Mouse (Mus musculus) neural tube, embryonic 13.5 days (tissue): ENCODE results near the gene Sys1. TPM values are rescaled to one million over a fixed set of nuclear protein-coding genes. Genes with fewer than 3 reads are reported as not detected.
A peak's percentile ranks its signal among the peaks of the same experiment; 100 is the strongest.

Source experiments
- ATAC-seq: fragments of 200-750 bp; cut with Nextera tagmentation; 2 replicates; pipeline ENCODE4 v1.8.0; 2017; ENCODE audit warnings: low read depth, mild to moderate bottlenecking, moderate TSS enrichment, moderate library complexity
- H3K27ac ChIP-seq: fragments of 300-500 bp; sonication (generic); replicated peaks from 2 replicates; pipeline ENCODE4 v1.5.1; 2015; ENCODE audit warnings: moderate library complexity, mild to moderate bottlenecking, inconsistent platforms
- H3K27me3 ChIP-seq: fragments of 300-500 bp; sonication (generic); 2 replicates; pipeline ENCODE4 v1.6.1; 2015; ENCODE audit warnings: mild to moderate bottlenecking, inconsistent platforms
- H3K36me3 ChIP-seq: fragments of 300-500 bp; sonication (generic); 2 replicates; pipeline ENCODE4 v1.6.1; 2015; ENCODE audit warnings: mild to moderate bottlenecking, inconsistent platforms
- H3K4me1 ChIP-seq: fragments of 300-500 bp; sonication (generic); replicated peaks from 2 replicates; pipeline ENCODE4 v1.6.1; 2015; ENCODE audit warnings: inconsistent platforms
- H3K4me2 ChIP-seq: fragments of 300-500 bp; sonication (generic); 2 replicates; pipeline ENCODE4 v1.6.1; 2015; ENCODE audit warnings: inconsistent platforms, mild to moderate bottlenecking, moderate library complexity
- H3K4me3 ChIP-seq: fragments of 300-500 bp; sonication (generic); 2 replicates; pipeline ENCODE4 v1.5.1; 2015; ENCODE audit warnings: mild to moderate bottlenecking, inconsistent platforms
- H3K9ac ChIP-seq: fragments of 300-500 bp; sonication (generic); 2 replicates; pipeline ENCODE4 v1.6.1; 2015; ENCODE audit warnings: moderate library complexity, mild to moderate bottlenecking, inconsistent platforms
- H3K9me3 ChIP-seq: fragments of 300-500 bp; sonication (generic); 2 replicates; pipeline ENCODE4 v1.6.1; 2016; ENCODE audit warnings: inconsistent platforms
- WGBS: fragments of 180-500 bp; shearing (Covaris S2); methylation state at CpG from one replicate; pipeline ENCODE4 v1.1.7; 2015; 5-methylcytosine and 5-hydroxymethylcytosine counted together
- polyA plus RNA-seq: library from polyadenylated mRNA; unstranded; fragments of >200 nt; fragmentation: Nextera tagmentation; extraction: Ambion mirVana; gene quantifications from 2 replicates; pipeline ENCODE4 v1.2.1, GENCODE M21; 2015

Sys1 gene
- polyA plus RNA-seq: 71.2 and 77.5 TPM in 2 replicates

- Histone ChIP-seq H3K4me2 (peak within 1 kb of the TSS; percentile 45), H3K4me3 (peak within 1 kb of the TSS; percentile 16), H3K9ac (peak within 1 kb of the TSS; percentile 63), H3K27me3 (no peaks in the 10 kb centered on the region), H3K36me3 (no peaks in the 10 kb centered on the region), H3K4me1 (peaks cover 16% of the 10 kb centered on the region), H3K27ac (peak within 1 kb of the TSS; percentile 46; the same call in 1 of the 2 replicates), H3K9me3 (no peaks in the 10 kb centered on the region)
- ATAC-seq: no peak
- WGBS: 2% methylated on average over 7 of the region's 7 CpGs
Observed at GRCm38 (mm10) chr2:164456864-164457300, at the start of gene Sys1. Gene Sys1 (plus strand): TSS chr2:164456964.

DNA sequence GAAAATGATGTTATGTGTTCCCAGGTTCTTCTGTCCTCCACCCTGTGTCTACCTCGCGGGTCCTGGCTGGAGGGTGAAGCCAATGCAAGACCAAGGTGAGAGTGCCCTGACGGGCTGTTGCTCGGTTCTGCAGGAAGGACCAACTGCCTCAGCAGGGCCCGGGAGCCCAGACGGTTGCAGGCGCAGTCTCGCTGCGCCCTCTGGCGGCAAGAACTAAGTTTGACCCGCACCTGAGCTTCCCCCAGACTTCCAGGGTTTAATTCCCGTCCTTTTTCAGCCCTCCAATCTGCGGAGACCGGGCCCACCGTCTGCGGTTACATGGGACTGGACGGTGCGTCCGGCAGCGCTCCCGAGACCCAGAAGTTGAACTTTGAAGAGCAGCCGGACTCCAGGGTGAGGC, 49.1 kb upstream of the Sys1 start:
- Histone ChIP-seq H3K4me3 (no peak overlapping the region), H3K9ac (no peak overlapping the region), H3K36me3 (no peaks in the 10 kb centered on the region), H3K4me1 (peaks cover 16% of the 10 kb centered on the region), H3K9me3 (no peaks in the 10 kb centered on the region), H3K4me2 (no peak overlapping the region), H3K27me3 (peaks cover 85% of the 10 kb centered on the region), H3K27ac (no peak overlapping the region)
- ATAC-seq: 0 out of 2 replicates have a peak, but pooled peaks have one; percentile 36
- WGBS: under 1% methylated on average over 22 of the region's 22 CpGs

DNA sequence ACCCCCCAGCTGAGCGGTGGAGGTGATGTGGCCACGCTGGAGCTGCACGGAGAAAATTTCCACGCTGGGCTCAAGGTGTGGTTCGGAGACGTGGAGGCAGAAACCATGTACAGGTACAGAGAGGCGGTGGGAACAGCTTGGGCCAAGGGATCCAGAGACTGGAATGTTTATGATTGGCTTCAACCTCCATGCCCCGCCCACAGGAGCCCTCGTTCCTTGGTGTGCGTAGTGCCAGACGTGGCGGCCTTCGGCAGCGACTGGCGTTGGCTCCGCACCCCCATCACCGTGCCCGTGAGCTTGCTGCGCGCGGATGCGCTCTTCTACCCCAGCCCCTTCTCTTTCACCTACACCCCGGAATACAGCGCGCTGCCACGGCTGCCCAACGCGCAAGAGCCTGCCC, 42.6 kb upstream of the Sys1 start:
- Histone ChIP-seq H3K4me3 (peak overlapping the region; percentile 14; the same call in 1 of the 2 replicates), H3K27me3 (peaks cover 37% of the 10 kb centered on the region), H3K36me3 (no peaks in the 10 kb centered on the region), H3K9ac (no peak overlapping the region), H3K9me3 (no peaks in the 10 kb centered on the region), H3K27ac (no peak overlapping the region), H3K4me2 (peak overlapping the region; percentile 47), H3K4me1 (peaks cover 5% of the 10 kb centered on the region; the same call in 1 of the 2 replicates)
- 29% methylated on average over 28 of the region's 28 CpGs for WGBS
- peak; percentile 47 for ATAC-seq

DNA sequence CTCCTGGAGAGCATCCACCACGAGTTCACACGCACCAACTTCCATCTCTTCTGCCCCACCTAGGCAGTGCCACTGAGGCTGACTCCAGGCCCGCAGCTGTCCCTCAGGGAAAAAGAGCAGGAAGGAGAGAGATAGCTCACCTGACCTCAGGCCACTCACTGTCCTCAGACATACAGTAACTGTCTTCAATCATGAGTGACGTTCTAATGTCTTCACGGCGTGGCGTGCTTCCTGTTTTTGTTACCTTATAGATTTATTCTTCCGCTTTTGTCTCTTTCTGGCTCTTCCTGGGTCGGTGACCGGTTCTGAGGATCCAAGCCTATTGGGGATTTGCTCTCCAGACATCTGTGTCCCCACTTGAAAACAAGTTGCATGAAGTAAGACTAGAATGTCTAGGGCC, 42.2 kb upstream of the Sys1 start:
- Histone ChIP-seq H3K4me2 (peak overlapping the region; percentile 47), H3K27me3 (peaks cover 33% of the 10 kb centered on the region), H3K36me3 (no peaks in the 10 kb centered on the region), H3K9ac (no peak overlapping the region), H3K4me1 (peaks cover 5% of the 10 kb centered on the region; the same call in 1 of the 2 replicates), H3K4me3 (0 out of 2 replicates have a peak overlapping the region, but pooled peaks have one; percentile 14), H3K27ac (no peak overlapping the region), H3K9me3 (no peaks in the 10 kb centered on the region)
- 71% methylated on average over 10 of the region's 10 CpGs for WGBS
- ATAC-seq: no peak

GRCm38 (mm10) chr2:164417198-164417597, 39.6 kb upstream of the Sys1 start:
- ATAC-seq: no peak
- H3K36me3 ChIP-seq: no peaks in the 10 kb centered on the region
- H3K4me3 ChIP-seq: no peak overlapping the region
- no peak overlapping the region for H3K27ac ChIP-seq
- H3K27me3 ChIP-seq: peaks cover 17% of the 10 kb centered on the region
- no peak overlapping the region for H3K4me2 ChIP-seq
- WGBS: 1% methylated on average over 2 of the region's 2 CpGs
- H3K9ac ChIP-seq: no peak overlapping the region
- peaks cover 5% of the 10 kb centered on the region; the same call in 1 of the 2 replicates for H3K4me1 ChIP-seq
- H3K9me3 ChIP-seq: no peaks in the 10 kb centered on the region

GRCm38 (mm10) chr2:164418308-164418875, 38.4 kb upstream of the Sys1 start:
- no peak overlapping the region for H3K9ac ChIP-seq
- no peak overlapping the region for H3K4me2 ChIP-seq
- 27% methylated on average over 3 of the region's 3 CpGs for WGBS
- H3K4me3 ChIP-seq: no peak overlapping the region
- H3K27ac ChIP-seq: no peak overlapping the region
- peaks cover 5% of the 10 kb centered on the region; the same call in 1 of the 2 replicates for H3K4me1 ChIP-seq
- no peaks in the 10 kb centered on the region for H3K36me3 ChIP-seq
- no peaks in the 10 kb centered on the region for H3K9me3 ChIP-seq
- no peak for ATAC-seq
- peaks cover 16% of the 10 kb centered on the region for H3K27me3 ChIP-seq

DNA sequence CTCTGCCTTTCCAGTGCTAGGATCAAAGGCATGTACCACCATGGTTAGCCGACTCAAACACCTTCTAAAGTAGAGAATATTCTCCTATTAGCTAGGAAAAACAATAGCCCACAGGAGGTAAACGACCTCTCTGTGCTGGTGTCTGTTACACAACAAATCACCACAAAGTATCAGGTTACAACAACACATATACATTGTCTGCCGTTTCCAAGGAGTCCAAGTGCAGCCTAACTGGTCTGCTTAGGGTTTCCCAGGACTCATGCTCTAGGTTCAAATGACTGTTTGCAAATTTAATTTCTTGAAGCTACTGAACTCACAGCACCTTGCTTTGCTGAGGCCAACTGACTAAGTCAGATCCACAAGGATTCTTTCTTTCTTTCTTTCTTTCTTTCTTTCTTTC, 37.3 kb upstream of the Sys1 start:
- no peaks in the 10 kb centered on the region for H3K9me3 ChIP-seq
- H3K4me3 ChIP-seq: no peak overlapping the region
- no peak overlapping the region for H3K9ac ChIP-seq
- no peaks in the 10 kb centered on the region for H3K4me1 ChIP-seq
- no peaks in the 10 kb centered on the region for H3K36me3 ChIP-seq
- no peak for ATAC-seq
- peaks cover 5% of the 10 kb centered on the region; the same call in 1 of the 2 replicates for H3K27me3 ChIP-seq
- no peak overlapping the region for H3K4me2 ChIP-seq
- no peak overlapping the region for H3K27ac ChIP-seq
- WGBS: 4% methylated on average over 3 of the region's 3 CpGs

DNA sequence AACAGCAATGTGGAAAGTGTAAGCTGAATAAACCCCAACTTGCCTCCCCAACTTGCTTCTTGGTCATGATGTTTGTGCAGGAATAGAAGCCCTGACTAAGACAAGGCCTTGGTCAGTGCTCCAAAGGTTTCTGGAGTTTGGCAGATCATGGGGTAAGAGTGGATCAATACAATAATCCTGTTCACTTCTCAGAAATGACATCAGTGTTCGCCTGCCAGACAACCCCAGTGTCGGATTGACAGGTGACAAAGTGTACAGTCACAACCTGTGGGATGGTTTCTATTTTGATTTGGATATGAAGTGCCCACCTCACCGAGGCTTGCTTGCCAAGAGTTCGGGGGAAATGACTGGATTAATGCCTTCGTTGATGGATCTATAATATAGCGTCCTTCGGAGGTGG, 35.5 kb upstream of the Sys1 start:
- no peaks in the 10 kb centered on the region for H3K9me3 ChIP-seq
- no peak for ATAC-seq
- no peak overlapping the region for H3K9ac ChIP-seq
- H3K4me1 ChIP-seq: no peaks in the 10 kb centered on the region
- H3K4me3 ChIP-seq: no peak overlapping the region
- 88% methylated on average over 7 of the region's 7 CpGs for WGBS
- peaks cover 3% of the 10 kb centered on the region; the same call in 1 of the 2 replicates for H3K27me3 ChIP-seq
- no peak overlapping the region for H3K27ac ChIP-seq
- H3K36me3 ChIP-seq: no peaks in the 10 kb centered on the region
- no peak overlapping the region for H3K4me2 ChIP-seq

DNA sequence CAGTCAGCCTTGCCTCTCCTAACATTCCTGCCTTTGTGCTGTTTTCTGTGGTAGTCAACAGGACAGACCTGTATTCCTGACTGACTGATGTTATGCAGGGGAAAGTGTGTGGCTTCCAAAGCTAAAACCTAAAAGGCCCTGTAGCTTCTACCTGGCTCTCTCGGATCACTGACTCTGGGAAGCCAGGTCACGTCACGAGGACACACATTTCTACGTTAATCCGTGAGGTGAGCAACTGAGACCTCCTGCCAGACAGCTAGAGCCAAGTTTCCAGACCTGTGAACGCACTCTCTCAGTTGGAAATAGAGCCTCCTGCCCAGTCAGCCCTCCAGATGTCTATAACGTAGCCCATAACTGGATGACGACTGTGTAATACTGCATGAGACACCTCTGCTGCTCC, 34.8 kb upstream of the Sys1 start:
- no peaks in the 10 kb centered on the region for H3K9me3 ChIP-seq
- H3K4me1 ChIP-seq: no peaks in the 10 kb centered on the region
- 86% methylated on average over 8 of the region's 8 CpGs for WGBS
- H3K27me3 ChIP-seq: no peaks in the 10 kb centered on the region
- no peaks in the 10 kb centered on the region for H3K36me3 ChIP-seq
- no peak for ATAC-seq
- H3K4me3 ChIP-seq: no peak overlapping the region
- H3K27ac ChIP-seq: no peak overlapping the region
- H3K9ac ChIP-seq: no peak overlapping the region
- no peak overlapping the region for H3K4me2 ChIP-seq

- H3K36me3 ChIP-seq: no peaks in the 10 kb centered on the region
- H3K27me3 ChIP-seq: no peaks in the 10 kb centered on the region
- no peaks in the 10 kb centered on the region for H3K4me1 ChIP-seq
- H3K4me3 ChIP-seq: no peak overlapping the region
- H3K27ac ChIP-seq: no peak overlapping the region
- 91% methylated on average over 15 of the region's 15 CpGs for WGBS
- no peak for ATAC-seq
- no peak overlapping the region for H3K4me2 ChIP-seq
- no peak overlapping the region for H3K9ac ChIP-seq
- H3K9me3 ChIP-seq: no peaks in the 10 kb centered on the region
Observed at GRCm38 (mm10) chr2:164422675-164423393, 33.9 kb upstream of the Sys1 start.

GRCm38 (mm10) chr2:164423464-164423863, 33.3 kb upstream of the Sys1 start:
- H3K4me3 ChIP-seq: no peak overlapping the region
- no peak overlapping the region for H3K27ac ChIP-seq
- H3K9me3 ChIP-seq: no peaks in the 10 kb centered on the region
- H3K27me3 ChIP-seq: no peaks in the 10 kb centered on the region
- 88% methylated on average over 11 of the region's 11 CpGs for WGBS
- no peaks in the 10 kb centered on the region for H3K36me3 ChIP-seq
- H3K9ac ChIP-seq: no peak overlapping the region
- H3K4me1 ChIP-seq: no peaks in the 10 kb centered on the region
- ATAC-seq: no peak
- H3K4me2 ChIP-seq: no peak overlapping the region

- Histone ChIP-seq H3K9ac (no peak overlapping the region), H3K36me3 (no peaks in the 10 kb centered on the region), H3K27ac (no peak overlapping the region), H3K9me3 (no peaks in the 10 kb centered on the region), H3K27me3 (peaks cover 2% of the 10 kb centered on the region; the same call in 1 of the 2 replicates), H3K4me1 (no peaks in the 10 kb centered on the region), H3K4me2 (no peak overlapping the region), H3K4me3 (no peak overlapping the region)
- no peak for ATAC-seq
- WGBS: 84% methylated on average over 8 of the region's 8 CpGs
Observed at GRCm38 (mm10) chr2:164424406-164424805, 32.4 kb upstream of the Sys1 start.
